Mouse (Mus musculus): ENCODE measurements at regions not wholly inside any gene's neighbourhood (a gene's known extent, or its start where the extent isn't known, plus 50 kb on each side); places are given as distances from the start of the nearest gene placed in this dataset.

DNA sequence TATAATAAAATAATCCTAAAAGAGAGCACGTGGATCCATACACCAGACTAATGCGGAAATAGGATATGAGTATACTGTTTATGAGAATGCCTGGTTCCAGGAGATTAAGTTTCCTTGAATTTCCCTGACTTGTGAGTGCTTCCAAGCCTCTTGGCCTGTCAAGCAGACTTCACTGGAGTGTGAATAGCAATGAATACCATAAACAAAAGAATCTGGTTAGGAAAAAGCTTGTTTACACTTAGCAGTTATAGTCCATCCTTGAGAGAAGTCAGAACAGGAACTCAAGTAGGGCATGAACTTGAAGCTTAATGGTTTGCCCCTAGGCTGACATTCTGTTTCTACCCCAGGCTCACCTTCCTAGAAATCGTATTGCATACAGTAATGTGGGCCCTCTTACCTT, 368.8 kb downstream of the Wdr20rt start:
- TF ChIP-seq CTCF (conservative IDR thresholded peaks at IDR 0.05 in 1 of 2, IDR thresholded peaks at IDR 0.05 in 1 of 2; ENCODE audit: low read depth in 2 of 2, low read length in 2 of 2) (no peak), MAX (IDR thresholded peaks at IDR 0.05; ENCODE audit: low read length) (no peak), ZMIZ1 (IDR thresholded peaks at IDR 0.05; ENCODE audit: low read depth, low read length) (no peak), EP300 (IDR thresholded peaks at IDR 0.05; ENCODE audit: low read length) (no peak), RAD21 (IDR thresholded peaks at IDR 0.05; ENCODE audit: low read depth, low read length) (no peak), NELFE (IDR thresholded peaks at IDR 0.05; ENCODE audit: low read depth, low read length) (no peak), HCFC1 (IDR thresholded peaks at IDR 0.05; ENCODE audit: low read depth, low read length) (no peak), MAFK (IDR thresholded peaks at IDR 0.05; ENCODE audit: insufficient replicate concordance, low read length) (no peak)

Measured in CH12.LX (cell line).